ENCODE assay signal across 9 mouse cellular contexts in the genomic region with DNA sequence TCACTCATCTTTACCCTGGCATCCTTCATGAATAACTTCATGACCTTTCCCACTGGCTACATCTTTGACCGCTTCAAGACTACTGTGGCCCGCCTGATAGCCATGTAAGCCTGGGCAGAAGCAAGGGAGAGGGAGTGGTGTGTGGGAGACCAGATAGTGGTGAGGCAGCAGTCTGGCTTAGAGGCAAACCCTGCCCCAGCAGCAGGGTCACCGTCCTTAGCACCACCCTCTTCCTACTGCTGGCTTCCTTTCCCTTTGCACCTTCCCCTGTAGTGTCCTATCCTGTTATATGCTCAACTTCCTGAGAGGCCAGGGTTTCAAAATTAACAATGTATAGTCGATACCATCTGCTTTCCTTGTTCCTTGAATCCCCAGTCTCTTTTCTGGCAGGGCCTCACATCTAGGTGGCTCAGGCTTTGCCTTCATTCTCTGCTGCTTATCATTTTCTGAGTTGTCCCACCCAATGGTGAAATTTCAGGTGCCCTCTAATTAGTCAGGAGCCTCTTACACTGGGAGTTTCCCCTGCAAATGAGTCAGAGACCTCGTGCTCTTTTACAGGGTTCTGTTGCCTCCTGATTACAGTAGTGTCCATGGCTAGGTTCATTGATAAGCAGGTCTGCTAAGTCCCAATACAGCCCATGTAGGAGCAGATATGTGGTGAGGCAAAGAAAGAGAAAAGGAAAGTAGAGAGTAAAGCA. TPM values are rescaled to one million over a fixed set of nuclear protein-coding genes. Genes with fewer than 3 reads are reported as not detected.
DNase-seq lines count a peak whose midpoint lies in the region; ATAC-seq and TF ChIP-seq lines count a peak whose summit lies in the region.
"Had no signal": no experiment of that assay in that cellular context is flagged by ENCODE, and none has a peak within 500 bp of the region (broad histone marks: within the 10 kb centered on the region; RNA-seq: fewer than 3 reads in every experiment).

No protein-coding gene starts in this region.

- H3K9ac ChIP-seq in forebrain, embryonic 15.5 days (replicated peaks) = no peak overlapping the region
- H3K9ac ChIP-seq in embryonic facial prominence, embryonic 14.5 days (ENCODE audit: low read depth, low read length) = peak overlapping the region; percentile 73; the same call in 1 of the 2 replicates
- peak overlapping the region; percentile 76; the same call in 1 of the 2 replicates for H3K9ac ChIP-seq in intestine, embryonic 16.5 days (ENCODE audit: low read depth, low read length)
- H3K9ac ChIP-seq in stomach, embryonic 15.5 days = no peak overlapping the region
- H3K9ac ChIP-seq: midbrain, embryonic 12.5 days had no signal

- H3K9me3 ChIP-seq in forebrain, embryonic 10.5 days = no peaks in the 10 kb centered on the region
- no peaks in the 10 kb centered on the region for H3K9me3 ChIP-seq in forebrain, embryonic 15.5 days
- no peaks in the 10 kb centered on the region for H3K9me3 ChIP-seq in embryonic facial prominence, embryonic 14.5 days (ENCODE audit: control insufficient read depth, low read length)
- no peaks in the 10 kb centered on the region for H3K9me3 ChIP-seq in intestine, embryonic 16.5 days (ENCODE audit: control insufficient read depth, low read length)
- H3K9me3 ChIP-seq in stomach, embryonic 15.5 days = no peaks in the 10 kb centered on the region
- H3K9me3 ChIP-seq: midbrain, embryonic 12.5 days had no signal

- DNase-seq in forebrain, embryonic 10.5 days (ENCODE audit: extremely low spot score, low spot score) = no peak
- DNase-seq in embryonic facial prominence, embryonic 14.5 days (ENCODE audit: low spot score) = no peak
- DNase-seq in lung, adult 2 months = peak; percentile 37
- no peak for DNase-seq in cerebellum, adult 8-10 months
- DNase-seq in right cerebral cortex, adult 18-20 months = no peak

- 0 out of 2 replicates have a peak overlapping the region, but pooled peaks have one; percentile 87 for H3K27ac ChIP-seq in forebrain, embryonic 10.5 days
- no peak overlapping the region for H3K27ac ChIP-seq in forebrain, embryonic 15.5 days (replicated peaks)
- H3K27ac ChIP-seq in embryonic facial prominence, embryonic 14.5 days (replicated peaks; ENCODE audit: low read depth, low read length) = no peak overlapping the region
- peak overlapping the region; percentile 67 for H3K27ac ChIP-seq in intestine, embryonic 16.5 days (ENCODE audit: low read length)
- peak overlapping the region; percentile 42 for H3K27ac ChIP-seq in stomach, embryonic 15.5 days
- H3K27ac ChIP-seq: midbrain, embryonic 12.5 days had no signal

- 86% methylated on average over 5 of the region's 5 CpGs for WGBS in forebrain, embryonic 10.5 days
- WGBS in forebrain, embryonic 15.5 days = 88% methylated on average over 5 of the region's 5 CpGs
- 81% methylated on average over 5 of the region's 5 CpGs for WGBS in embryonic facial prominence, embryonic 14.5 days
- WGBS in intestine, embryonic 16.5 days = 49% methylated on average over 5 of the region's 5 CpGs
- WGBS in lung, adult 2 months = 35% methylated on average over 5 of the region's 5 CpGs
- WGBS in stomach, embryonic 15.5 days = 63% methylated on average over 5 of the region's 5 CpGs

- H3K4me1 ChIP-seq in forebrain, embryonic 10.5 days = peaks cover 27% of the 10 kb centered on the region
- H3K4me1 ChIP-seq in forebrain, embryonic 15.5 days = peaks cover 7% of the 10 kb centered on the region
- peaks cover 15% of the 10 kb centered on the region; the same call in 1 of the 2 replicates for H3K4me1 ChIP-seq in embryonic facial prominence, embryonic 14.5 days (ENCODE audit: control insufficient read depth, insufficient read depth, low read length)
- H3K4me1 ChIP-seq in intestine, embryonic 16.5 days (ENCODE audit: control insufficient read depth, insufficient read depth, low read length) = peaks cover 18% of the 10 kb centered on the region
- peaks cover 10% of the 10 kb centered on the region for H3K4me1 ChIP-seq in lung, adult 2 months (ENCODE audit: control insufficient read depth, insufficient read depth, low read length)
- H3K4me1 ChIP-seq in stomach, embryonic 15.5 days = peaks cover 9% of the 10 kb centered on the region; the same call in 1 of the 2 replicates

- no peaks in the 10 kb centered on the region for H3K27me3 ChIP-seq in forebrain, embryonic 10.5 days (ENCODE audit: poor library complexity, severe bottlenecking)
- no peaks in the 10 kb centered on the region for H3K27me3 ChIP-seq in forebrain, embryonic 15.5 days
- no peaks in the 10 kb centered on the region for H3K27me3 ChIP-seq in embryonic facial prominence, embryonic 14.5 days (replicated peaks; ENCODE audit: control insufficient read depth, insufficient read depth, low read length)
- no peaks in the 10 kb centered on the region for H3K27me3 ChIP-seq in intestine, embryonic 16.5 days (replicated peaks; ENCODE audit: control insufficient read depth, insufficient read depth, low read length)
- H3K27me3 ChIP-seq in stomach, embryonic 15.5 days (replicated peaks) = no peaks in the 10 kb centered on the region

- H3K4me2 ChIP-seq in forebrain, embryonic 15.5 days (replicated peaks) = no peak overlapping the region
- H3K4me2 ChIP-seq in embryonic facial prominence, embryonic 14.5 days (ENCODE audit: low read depth, low read length) = peak overlapping the region; percentile 63
- peak overlapping the region; percentile 66 for H3K4me2 ChIP-seq in intestine, embryonic 16.5 days (ENCODE audit: low read depth, low read length)
- peak overlapping the region; percentile 57 for H3K4me2 ChIP-seq in stomach, embryonic 15.5 days

- peak; percentile 96 for TF ChIP-seq POLR2A in lung, adult 2 months (IDR thresholded peaks at IDR 0.05; ENCODE audit: borderline replicate concordance, extremely low read depth, low read depth, low read length)

- no peak for ATAC-seq in forebrain, embryonic 15.5 days (replicated peaks)
- no peak for ATAC-seq in embryonic facial prominence, embryonic 14.5 days (ENCODE audit: low read depth)
- ATAC-seq in intestine, embryonic 16.5 days = peak; percentile 92
- peak; percentile 89 for ATAC-seq in stomach, embryonic 15.5 days (ENCODE audit: insufficient read depth, low FRiP score, low read depth)

- peak overlapping the region; percentile 52; the same call in 1 of the 2 replicates for H3K4me3 ChIP-seq in forebrain, embryonic 10.5 days
- no peak overlapping the region for H3K4me3 ChIP-seq in forebrain, embryonic 15.5 days
- peak overlapping the region; percentile 46 for H3K4me3 ChIP-seq in embryonic facial prominence, embryonic 14.5 days (ENCODE audit: low read depth, low read length)
- peak overlapping the region; percentile 60 for H3K4me3 ChIP-seq in intestine, embryonic 16.5 days (ENCODE audit: low read length)
- peak overlapping the region; percentile 96 for H3K4me3 ChIP-seq in lung, adult 2 months (replicated peaks; ENCODE audit: extremely low read depth, low read depth, low read length)
- peak overlapping the region; percentile 49 for H3K4me3 ChIP-seq in stomach, embryonic 15.5 days (replicated peaks)
- H3K4me3 ChIP-seq: midbrain, embryonic 12.5 days had no signal

- H3K36me3 ChIP-seq in forebrain, embryonic 10.5 days (replicated peaks) = no peaks in the 10 kb centered on the region
- H3K36me3 ChIP-seq in forebrain, embryonic 15.5 days = no peaks in the 10 kb centered on the region
- H3K36me3 ChIP-seq in embryonic facial prominence, embryonic 14.5 days (ENCODE audit: control insufficient read depth, insufficient read depth, low read length) = 0 out of 2 replicates have a peak, but pooled peaks cover 11% of the 10 kb centered on the region
- no peaks in the 10 kb centered on the region for H3K36me3 ChIP-seq in intestine, embryonic 16.5 days (ENCODE audit: control insufficient read depth, insufficient read depth, low read length)
- no peaks in the 10 kb centered on the region for H3K36me3 ChIP-seq in stomach, embryonic 15.5 days
- H3K36me3 ChIP-seq: midbrain, embryonic 12.5 days had no signal

- TF ChIP-seq CTCF in lung, adult 2 months (IDR thresholded peaks at IDR 0.05; ENCODE audit: insufficient read depth, low read length) = no peak

RNA-seq across cellular contexts. Expression of gene Slc43a3, which starts 2.0 kb away (rescaled TPM):
- polyA plus RNA-seq in forebrain, embryonic 10.5 days (2016; fragmentation: Nextera tagmentation; extraction: Ambion mirVana) = 20.8 and 23.7 TPM in 2 replicates
- 3.8 and 4.2 TPM in 2 replicates for polyA plus RNA-seq in forebrain, embryonic 15.5 days (2015; fragmentation: Nextera tagmentation; extraction: Ambion mirVana)
- polyA plus RNA-seq in embryonic facial prominence, embryonic 14.5 days (2014; fragmentation: Nextera tagmentation; extraction: Ambion mirVana) = 36.6 and 38.8 TPM in 2 replicates
- 43.7 and 47.7 TPM in 2 replicates for polyA plus RNA-seq in intestine, embryonic 16.5 days (2015; fragmentation: Nextera tagmentation; extraction: Ambion mirVana)
- 325 and 376 TPM in 2 replicates for polyA plus RNA-seq in lung, adult 2 months (2012; rRNA removed)
- polyA plus RNA-seq in stomach, embryonic 15.5 days (2015; fragmentation: Nextera tagmentation; extraction: Ambion mirVana) = 44.8 and 47.4 TPM in 2 replicates

RNA-seq across cellular contexts. Expression of gene Prg2, which starts 41.9 kb away (rescaled TPM):
- polyA plus RNA-seq in forebrain, embryonic 10.5 days (2016; fragmentation: Nextera tagmentation; extraction: Ambion mirVana) = not detected in 2 replicates
- polyA plus RNA-seq in forebrain, embryonic 15.5 days (2015; fragmentation: Nextera tagmentation; extraction: Ambion mirVana) = 0.31 TPM in 1 of 2 replicates, not detected in the other
- 0.34 TPM in 1 of 2 replicates, not detected in the other for polyA plus RNA-seq in embryonic facial prominence, embryonic 14.5 days (2014; fragmentation: Nextera tagmentation; extraction: Ambion mirVana)
- polyA plus RNA-seq in intestine, embryonic 16.5 days (2015; fragmentation: Nextera tagmentation; extraction: Ambion mirVana) = 1.0 TPM in 1 of 2 replicates, not detected in the other
- 0.15 and 1.2 TPM in 2 replicates for polyA plus RNA-seq in lung, adult 2 months (2012; rRNA removed)
- polyA plus RNA-seq in stomach, embryonic 15.5 days (2015; fragmentation: Nextera tagmentation; extraction: Ambion mirVana) = 1.8 and 4.0 TPM in 2 replicates
- polyA plus RNA-seq: midbrain, embryonic 12.5 days had no signal

RNA-seq across cellular contexts. Expression of gene Prg3, which starts 49.6 kb away (rescaled TPM):
- polyA plus RNA-seq in forebrain, embryonic 10.5 days (2016; fragmentation: Nextera tagmentation; extraction: Ambion mirVana) = not detected in 2 replicates
- polyA plus RNA-seq in forebrain, embryonic 15.5 days (2015; fragmentation: Nextera tagmentation; extraction: Ambion mirVana) = not detected in 2 replicates
- polyA plus RNA-seq in embryonic facial prominence, embryonic 14.5 days (2014; fragmentation: Nextera tagmentation; extraction: Ambion mirVana) = not detected in 2 replicates
- not detected in 2 replicates for polyA plus RNA-seq in intestine, embryonic 16.5 days (2015; fragmentation: Nextera tagmentation; extraction: Ambion mirVana)
- polyA plus RNA-seq in lung, adult 2 months (2012; rRNA removed) = not detected in 2 replicates
- 0.51 TPM in 1 of 2 replicates, not detected in the other for polyA plus RNA-seq in stomach, embryonic 15.5 days (2015; fragmentation: Nextera tagmentation; extraction: Ambion mirVana)
- polyA plus RNA-seq: midbrain, embryonic 12.5 days had no signal

RNA-seq across cellular contexts. Expression of gene Rtn4rl2, which starts 51.9 kb away (rescaled TPM):
- 0.78 and 1.0 TPM in 2 replicates for polyA plus RNA-seq in forebrain, embryonic 10.5 days (2016; fragmentation: Nextera tagmentation; extraction: Ambion mirVana)
- polyA plus RNA-seq in forebrain, embryonic 15.5 days (2015; fragmentation: Nextera tagmentation; extraction: Ambion mirVana) = 12.8 and 16.3 TPM in 2 replicates
- 2.5 and 3.4 TPM in 2 replicates for polyA plus RNA-seq in embryonic facial prominence, embryonic 14.5 days (2014; fragmentation: Nextera tagmentation; extraction: Ambion mirVana)
- 0.57 and 0.61 TPM in 2 replicates for polyA plus RNA-seq in intestine, embryonic 16.5 days (2015; fragmentation: Nextera tagmentation; extraction: Ambion mirVana)
- polyA plus RNA-seq in lung, adult 2 months (2012; rRNA removed) = 2.7 and 9.7 TPM in 2 replicates
- 0.85 and 0.91 TPM in 2 replicates for polyA plus RNA-seq in stomach, embryonic 15.5 days (2015; fragmentation: Nextera tagmentation; extraction: Ambion mirVana)

Comparison
In these comparisons a context has a peak if more than half of its experiments do, and no peak if none do; other contexts are left out.
1. H3K27ac ChIP-seq: peak in forebrain, embryonic 10.5 days (single experiment), intestine, embryonic 16.5 days (single experiment) and stomach, embryonic 15.5 days (single experiment); none in forebrain, embryonic 15.5 days (single experiment) and embryonic facial prominence, embryonic 14.5 days (single experiment).
2. ATAC-seq: peak in intestine, embryonic 16.5 days (single experiment) and stomach, embryonic 15.5 days (single experiment); none in forebrain, embryonic 15.5 days (single experiment) and embryonic facial prominence, embryonic 14.5 days (single experiment).
3. H3K9ac ChIP-seq: peak in embryonic facial prominence, embryonic 14.5 days (single experiment) and intestine, embryonic 16.5 days (single experiment); none in forebrain, embryonic 15.5 days (single experiment) and stomach, embryonic 15.5 days (single experiment).